Mouse (Mus musculus) forebrain, postnatal 0 days (tissue): ENCODE measurements at regions not wholly inside any gene's neighbourhood (a gene's known extent, or its start where the extent isn't known, plus 50 kb on each side); places are given as distances from the start of the nearest gene placed in this dataset.

Experiments
- ATAC-seq: fragments of 200-750 bp; cut with Nextera tagmentation; 2 replicates; pipeline ENCODE4 v1.8.0; 2017; ENCODE audit warnings: mild to moderate bottlenecking, moderate library complexity
- DNase-seq: peaks from one replicate; pipeline ENCODE4 v3.0.0-alpha.2; 2015
- H3K27ac ChIP-seq: fragments of 300-500 bp; sonication (generic); 2 replicates; pipeline ENCODE4 v1.5.1; 2014; ENCODE audit warnings: low read depth, mild to moderate bottlenecking, antibody characterized with exemption, low read length, moderate library complexity, mixed read lengths
- H3K27me3 ChIP-seq: fragments of 300-500 bp; sonication (generic); 2 replicates; pipeline ENCODE4 v1.6.1; 2014; ENCODE audit warnings: mild to moderate bottlenecking, low read length, mixed read lengths; ENCODE audit not compliant: insufficient read depth
- H3K36me3 ChIP-seq: fragments of 300-500 bp; sonication (generic); 2 replicates; pipeline ENCODE4 v1.6.1; 2014; ENCODE audit warnings: mild to moderate bottlenecking, moderate library complexity; ENCODE audit not compliant: insufficient read depth
- H3K4me1 ChIP-seq: fragments of 300-500 bp; sonication (generic); 2 replicates; pipeline ENCODE4 v1.6.1; 2014; ENCODE audit warnings: antibody characterized with exemption; ENCODE audit not compliant: insufficient read depth
- H3K4me2 ChIP-seq: fragments of 300-500 bp; sonication (generic); 2 replicates; pipeline ENCODE4 v1.6.1; 2014; ENCODE audit warnings: low read depth, mild to moderate bottlenecking, moderate library complexity
- H3K4me3 ChIP-seq: fragments of 300-500 bp; sonication (generic); 2 replicates; pipeline ENCODE4 v1.5.1; 2014; ENCODE audit warnings: low read depth, low read length, mixed read lengths
- H3K9ac ChIP-seq: fragments of 300-500 bp; sonication (generic); 2 replicates; pipeline ENCODE4 v1.6.1; 2014; ENCODE audit warnings: mild to moderate bottlenecking
- H3K9me3 ChIP-seq: fragments of 300-500 bp; sonication (generic); 2 replicates; pipeline ENCODE4 v1.6.1; 2016; ENCODE audit warnings: low read length
- CTCF ChIP-seq: sonication (generic); IDR thresholded peaks from 2 replicates; pipeline ENCODE4 v1.5.1; 2016; ENCODE audit warnings: antibody characterized with exemption, control low read depth, low read depth
- WGBS: fragments of 180-500 bp; shearing (Covaris S2); extraction: QIAGEN DNeasy Blood & Tissue Kit; methylation state at CpG from one replicate; pipeline ENCODE4 v1.1.7; 2014; 5-methylcytosine and 5-hydroxymethylcytosine counted together

- no peaks in the 10 kb centered on the region for H3K9me3 ChIP-seq
- H3K4me3 ChIP-seq, result no peak overlapping the region
- WGBS, result 100% methylated on average over 1 of the region's 1 CpGs
- H3K4me2 ChIP-seq, result no peak overlapping the region
- ATAC-seq (no peak), DNase-seq (no peak)
- H3K4me1 ChIP-seq, result no peaks in the 10 kb centered on the region
- no peak for TF ChIP-seq CTCF
- no peak overlapping the region for H3K27ac ChIP-seq
- H3K36me3 ChIP-seq, result no peaks in the 10 kb centered on the region
- no peak overlapping the region for H3K9ac ChIP-seq
- no peaks in the 10 kb centered on the region for H3K27me3 ChIP-seq
These were observed 233.7 kb upstream of the Clnk start for GRCm38 (mm10) chr5:39110336-39110735.

- no peaks in the 10 kb centered on the region for H3K36me3 ChIP-seq
- no peak overlapping the region for H3K27ac ChIP-seq
- 59% methylated on average over 3 of the region's 3 CpGs for WGBS
- no peak overlapping the region for H3K4me2 ChIP-seq
- no peak overlapping the region for H3K4me3 ChIP-seq
- no peaks in the 10 kb centered on the region for H3K27me3 ChIP-seq
- H3K9me3 ChIP-seq, result no peaks in the 10 kb centered on the region
- no peak overlapping the region for H3K9ac ChIP-seq
- no peaks in the 10 kb centered on the region for H3K4me1 ChIP-seq
- peak; percentile 43 for ATAC-seq
- TF ChIP-seq CTCF, result no peak
- DNase-seq, result peak; percentile 10
These were observed 232.9 kb upstream of the Clnk start for GRCm38 (mm10) chr5:39109526-39109925.

GRCm38 (mm10) chr5:39099113-39099512, 222.5 kb upstream of the Clnk start:
- Histone ChIP-seq H3K36me3 (no peaks in the 10 kb centered on the region), H3K4me2 (no peak overlapping the region), H3K9me3 (no peaks in the 10 kb centered on the region), H3K4me1 (no peaks in the 10 kb centered on the region), H3K9ac (no peak overlapping the region), H3K27me3 (no peaks in the 10 kb centered on the region), H3K27ac (no peak overlapping the region), H3K4me3 (no peak overlapping the region)
- 27% methylated on average over 5 of the region's 5 CpGs for WGBS
- DNase-seq, result peak; percentile 10
- ATAC-seq, result no peak
- no peak for TF ChIP-seq CTCF

- ATAC-seq (no peak), DNase-seq (peak; percentile 3)
- no peaks in the 10 kb centered on the region for H3K36me3 ChIP-seq
- no peak overlapping the region for H3K9ac ChIP-seq
- no peak overlapping the region for H3K27ac ChIP-seq
- H3K4me3 ChIP-seq, result no peak overlapping the region
- no peaks in the 10 kb centered on the region for H3K4me1 ChIP-seq
- no peak for TF ChIP-seq CTCF
- 76% methylated on average over 3 of the region's 3 CpGs for WGBS
- no peak overlapping the region for H3K4me2 ChIP-seq
- H3K9me3 ChIP-seq, result no peaks in the 10 kb centered on the region
- no peaks in the 10 kb centered on the region for H3K27me3 ChIP-seq
These were observed 218.3 kb upstream of the Clnk start for GRCm38 (mm10) chr5:39094875-39095274.

GRCm38 (mm10) chr5:39076555-39077178, 200.1 kb upstream of the Clnk start:
- 27% methylated on average over 11 of the region's 11 CpGs for WGBS
- no peak overlapping the region for H3K4me2 ChIP-seq
- no peaks in the 10 kb centered on the region for H3K36me3 ChIP-seq
- H3K27me3 ChIP-seq, result no peaks in the 10 kb centered on the region
- TF ChIP-seq CTCF, result no peak
- H3K4me3 ChIP-seq, result no peak overlapping the region
- ATAC-seq, result peak; percentile 38; the same call in 1 of the 2 replicates
- no peak overlapping the region for H3K9ac ChIP-seq
- H3K9me3 ChIP-seq, result no peaks in the 10 kb centered on the region
- no peaks in the 10 kb centered on the region for H3K4me1 ChIP-seq
- peak; percentile 28 for DNase-seq
- H3K27ac ChIP-seq, result no peak overlapping the region

GRCm38 (mm10) chr5:39069683-39070082, 193.1 kb upstream of the Clnk start:
- Histone ChIP-seq H3K4me2 (no peak overlapping the region), H3K27me3 (no peaks in the 10 kb centered on the region), H3K9me3 (no peaks in the 10 kb centered on the region), H3K4me3 (no peak overlapping the region), H3K4me1 (no peaks in the 10 kb centered on the region), H3K9ac (no peak overlapping the region), H3K36me3 (no peaks in the 10 kb centered on the region), H3K27ac (no peak overlapping the region)
- 37% methylated on average over 3 of the region's 3 CpGs for WGBS
- no peak for TF ChIP-seq CTCF
- DNase-seq (no peak), ATAC-seq (no peak; the same call in 1 of the 2 replicates)

GRCm38 (mm10) chr5:39063061-39063460, 186.4 kb upstream of the Clnk start:
- H3K4me3 ChIP-seq, result no peak overlapping the region
- no peaks in the 10 kb centered on the region for H3K27me3 ChIP-seq
- TF ChIP-seq CTCF, result no peak
- H3K9me3 ChIP-seq, result no peaks in the 10 kb centered on the region
- no peaks in the 10 kb centered on the region for H3K36me3 ChIP-seq
- no peak overlapping the region for H3K27ac ChIP-seq
- H3K4me1 ChIP-seq, result no peaks in the 10 kb centered on the region
- DNase-seq, result no peak
- no peak overlapping the region for H3K4me2 ChIP-seq
- WGBS, result 84% methylated on average over 3 of the region's 3 CpGs
- H3K9ac ChIP-seq, result no peak overlapping the region
- no peak for ATAC-seq
